Mouse (Mus musculus): ENCODE measurements around the gene Auts2.

Auts2 gene

GRCm38 (mm10) chr5:131806350-131806749 is 736.8 kb downstream of the Auts2 start:
- DNase-seq (ENCODE audit: low spot score in 2 of 2) = no peak

- no peak for DNase-seq (ENCODE audit: low spot score in 2 of 2)
Measured at GRCm38 (mm10) chr5:131805277-131805676, 737.9 kb downstream of the Auts2 start.

- no peak for DNase-seq (ENCODE audit: low spot score in 2 of 2)
Measured at GRCm38 (mm10) chr5:131803609-131804008, 739.5 kb downstream of the Auts2 start.

GRCm38 (mm10) chr5:131802340-131803036 is 740.7 kb downstream of the Auts2 start:
- DNase-seq (ENCODE audit: low spot score in 2 of 2) = no peak

GRCm38 (mm10) chr5:131801924-131802323 is 741.2 kb downstream of the Auts2 start:
- no peak for DNase-seq (ENCODE audit: low spot score in 2 of 2)

- DNase-seq (ENCODE audit: low spot score in 2 of 2) = no peak
Measured at GRCm38 (mm10) chr5:131798373-131798772, 744.8 kb downstream of the Auts2 start.

GRCm38 (mm10) chr5:131797044-131797443 is 746.1 kb downstream of the Auts2 start:
- no peak for DNase-seq (ENCODE audit: low spot score in 2 of 2)

GRCm38 (mm10) chr5:131794411-131795133 is 748.6 kb downstream of the Auts2 start:
- peak; percentile 59 to 65 for DNase-seq (ENCODE audit: low spot score in 2 of 2)

GRCm38 (mm10) chr5:131789601-131790000 is 753.5 kb downstream of the Auts2 start:
- no peak for DNase-seq (ENCODE audit: low spot score in 2 of 2)

GRCm38 (mm10) chr5:131788008-131788407 is 755.1 kb downstream of the Auts2 start:
- no peak for DNase-seq (ENCODE audit: low spot score in 2 of 2)

GRCm38 (mm10) chr5:131783241-131783640 is 759.9 kb downstream of the Auts2 start:
- DNase-seq (ENCODE audit: low spot score in 2 of 2) = no peak

- DNase-seq (ENCODE audit: low spot score in 2 of 2) = no peak
Measured at GRCm38 (mm10) chr5:131781063-131781462, 762.1 kb downstream of the Auts2 start.

- DNase-seq (ENCODE audit: low spot score in 2 of 2) = no peak
Measured at GRCm38 (mm10) chr5:131779171-131779570, 764.0 kb downstream of the Auts2 start.

GRCm38 (mm10) chr5:131775672-131776071 is 767.5 kb downstream of the Auts2 start:
- no peak for DNase-seq (ENCODE audit: low spot score in 2 of 2)

- no peak for DNase-seq (ENCODE audit: low spot score in 2 of 2)
Measured at GRCm38 (mm10) chr5:131775222-131775621, 767.9 kb downstream of the Auts2 start.

GRCm38 (mm10) chr5:131774792-131775191 is 768.4 kb downstream of the Auts2 start:
- DNase-seq (ENCODE audit: low spot score in 2 of 2) = no peak

- DNase-seq (ENCODE audit: low spot score in 2 of 2) = no peak
Measured at GRCm38 (mm10) chr5:131772616-131773015, 770.5 kb downstream of the Auts2 start.

- DNase-seq (ENCODE audit: low spot score in 2 of 2) = no peak
Measured at GRCm38 (mm10) chr5:131769273-131769672, 773.9 kb downstream of the Auts2 start.

- DNase-seq (ENCODE audit: low spot score in 2 of 2) = no peak
Measured at GRCm38 (mm10) chr5:131767699-131768264, 775.4 kb downstream of the Auts2 start.

- DNase-seq (ENCODE audit: low spot score in 2 of 2) = peak; percentile 47 to 59
Measured at GRCm38 (mm10) chr5:131767176-131767575, 776.0 kb downstream of the Auts2 start.

GRCm38 (mm10) chr5:131759432-131759831 is 783.7 kb downstream of the Auts2 start:
- no peak for DNase-seq (ENCODE audit: low spot score in 2 of 2)

GRCm38 (mm10) chr5:131750330-131750729 is 792.8 kb downstream of the Auts2 start:
- no peak for DNase-seq (ENCODE audit: low spot score in 2 of 2)

- no peak for DNase-seq (ENCODE audit: low spot score in 2 of 2)
Measured at GRCm38 (mm10) chr5:131749211-131749610, 793.9 kb downstream of the Auts2 start.

Data from frontal cortex, postnatal 14 days (tissue).